Mouse (Mus musculus) heart, embryonic 11.5 days (tissue): ENCODE measurements at regions not wholly inside any gene's neighbourhood (a gene's known extent, or its start where the extent isn't known, plus 50 kb on each side); places are given as distances from the start of the nearest gene placed in this dataset.

ENCODE experiments used
- ATAC-seq: fragments of 200-750 bp; cut with Nextera tagmentation; replicated peaks from 2 replicates; pipeline ENCODE4 v1.8.0; 2017; ENCODE audit warnings: moderate library complexity; ENCODE audit not compliant: insufficient number of reproducible peaks, low FRiP score, low TSS enrichment
- H3K27ac ChIP-seq: fragments of 300-500 bp; sonication (generic); 2 replicates; pipeline ENCODE4 v1.5.1; 2014; ENCODE audit warnings: mild to moderate bottlenecking, low read depth, low read length
- H3K27me3 ChIP-seq: fragments of 300-500 bp; sonication (generic); 2 replicates; pipeline ENCODE4 v1.6.1; 2014; ENCODE audit warnings: mild to moderate bottlenecking, low read length, mixed read lengths; ENCODE audit not compliant: control insufficient read depth, insufficient read depth
- H3K36me3 ChIP-seq: fragments of 300-500 bp; sonication (generic); 2 replicates; pipeline ENCODE4 v1.6.1; 2014; ENCODE audit warnings: mild to moderate bottlenecking, low read length, moderate library complexity, mixed read lengths; ENCODE audit not compliant: control insufficient read depth, insufficient read depth
- H3K4me1 ChIP-seq: fragments of 300-500 bp; sonication (generic); 2 replicates; pipeline ENCODE4 v1.6.1; 2014; ENCODE audit warnings: low read length; ENCODE audit not compliant: control insufficient read depth, insufficient read depth
- H3K4me2 ChIP-seq: fragments of 300-500 bp; sonication (generic); 2 replicates; pipeline ENCODE4 v1.6.1; 2014; ENCODE audit warnings: mild to moderate bottlenecking, moderate library complexity
- H3K4me3 ChIP-seq: fragments of 300-500 bp; sonication (generic); 2 replicates; pipeline ENCODE4 v1.5.1; 2014; ENCODE audit warnings: low read depth, low read length
- H3K9ac ChIP-seq: fragments of 300-500 bp; sonication (generic); 2 replicates; pipeline ENCODE4 v1.6.1; 2014; ENCODE audit warnings: mild to moderate bottlenecking, low read depth, low read length, moderate library complexity
- H3K9me3 ChIP-seq: fragments of 300-500 bp; sonication (generic); replicated peaks from 2 replicates; pipeline ENCODE4 v1.6.1; 2016; ENCODE audit warnings: low read length; ENCODE audit not compliant: control insufficient read depth
- WGBS: fragments of 180-500 bp; shearing (Covaris S2); extraction: QIAGEN DNeasy Blood & Tissue Kit; methylation state at CpG from one replicate; pipeline ENCODE4 v1.1.7; 2014; ENCODE audit not compliant: insufficient replicate concordance; 5-methylcytosine and 5-hydroxymethylcytosine counted together

DNA sequence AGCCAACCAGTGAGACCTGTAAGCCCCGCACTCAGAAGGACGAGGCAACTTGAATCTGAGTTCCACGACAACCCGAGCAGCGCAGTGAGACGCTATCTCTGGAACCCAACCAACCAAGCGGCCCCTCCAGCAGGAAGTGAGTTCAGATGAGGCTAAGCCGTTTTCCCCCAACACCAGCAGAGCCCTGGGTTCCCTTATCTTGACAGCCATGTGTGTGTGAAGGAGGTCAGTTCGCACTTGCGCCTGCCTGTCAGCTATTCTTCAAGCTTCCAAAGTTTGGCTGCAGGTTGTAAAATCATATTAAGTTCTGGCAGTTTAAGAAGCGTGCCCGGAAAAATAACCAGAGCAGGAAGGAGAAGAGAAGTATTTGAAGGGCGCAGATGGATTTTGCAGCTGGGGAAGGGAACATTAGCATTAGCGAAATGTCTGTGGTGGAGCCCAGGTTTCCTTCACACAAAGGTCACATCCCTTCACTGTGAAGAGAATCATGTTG is 368.8 kb upstream of the Trib2 start:
- H3K27ac ChIP-seq: peak overlapping the region; percentile 47
- no peak overlapping the region for H3K9ac ChIP-seq
- no peaks in the 10 kb centered on the region for H3K36me3 ChIP-seq
- H3K4me1 ChIP-seq: peaks cover 18% of the 10 kb centered on the region; the same call in 1 of the 2 replicates
- ATAC-seq: peak; percentile 77
- WGBS: 13% methylated on average over 14 of the region's 14 CpGs
- H3K9me3 ChIP-seq: no peaks in the 10 kb centered on the region
- peak overlapping the region; percentile 50 for H3K4me2 ChIP-seq
- H3K27me3 ChIP-seq: no peaks in the 10 kb centered on the region
- H3K4me3 ChIP-seq: no peak overlapping the region

DNA sequence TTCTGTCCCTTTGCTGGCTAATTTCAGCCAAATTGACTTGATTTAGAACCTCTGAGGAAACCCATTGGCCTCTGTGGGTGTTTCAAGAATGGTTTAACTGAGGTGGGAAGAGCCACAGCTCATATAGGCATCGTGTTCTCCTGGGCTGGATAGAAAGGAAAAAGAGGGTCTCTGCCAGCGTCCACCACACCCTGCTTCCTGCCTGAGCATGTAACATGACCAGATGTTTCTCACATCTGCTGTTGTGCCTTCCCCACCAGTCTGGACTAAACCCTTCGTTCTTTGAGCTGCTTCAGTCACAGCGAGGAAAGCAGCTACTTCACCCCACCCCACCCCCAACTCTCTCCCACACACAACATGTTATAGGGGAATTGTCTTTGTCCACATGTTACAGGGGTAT is 366.3 kb upstream of the Trib2 start:
- no peak overlapping the region for H3K27ac ChIP-seq
- no peaks in the 10 kb centered on the region for H3K9me3 ChIP-seq
- no peaks in the 10 kb centered on the region for H3K27me3 ChIP-seq
- peaks cover 18% of the 10 kb centered on the region; the same call in 1 of the 2 replicates for H3K4me1 ChIP-seq
- no peaks in the 10 kb centered on the region for H3K36me3 ChIP-seq
- no peak overlapping the region for H3K9ac ChIP-seq
- no peak overlapping the region for H3K4me2 ChIP-seq
- H3K4me3 ChIP-seq: no peak overlapping the region
- ATAC-seq: no peak
- 40% methylated on average over 4 of the region's 4 CpGs for WGBS

DNA sequence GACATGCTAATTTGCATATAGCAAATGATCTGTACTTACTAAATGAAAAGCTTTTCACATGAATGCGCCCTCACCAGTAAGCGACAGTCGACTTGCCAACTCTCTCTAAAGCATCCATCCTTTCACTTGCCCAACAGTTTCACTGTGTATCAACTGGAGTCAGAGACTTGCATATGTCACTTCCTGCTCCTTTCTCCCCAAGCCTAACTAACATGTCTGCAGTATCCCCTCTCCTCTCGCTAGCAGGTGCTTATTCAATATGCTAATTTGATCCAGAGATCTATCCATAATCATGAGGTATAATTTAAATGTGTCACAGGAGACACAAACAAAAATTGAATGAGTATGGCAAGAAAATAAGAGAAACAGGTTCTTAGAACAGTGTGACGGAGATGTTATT is 364.9 kb upstream of the Trib2 start:
- Histone ChIP-seq H3K4me1 (peaks cover 18% of the 10 kb centered on the region; the same call in 1 of the 2 replicates), H3K9me3 (no peaks in the 10 kb centered on the region), H3K9ac (no peak overlapping the region), H3K4me3 (no peak overlapping the region), H3K4me2 (no peak overlapping the region), H3K27me3 (no peaks in the 10 kb centered on the region), H3K27ac (no peak overlapping the region), H3K36me3 (no peaks in the 10 kb centered on the region)
- 79% methylated on average over 5 of the region's 5 CpGs for WGBS
- ATAC-seq: no peak

DNA sequence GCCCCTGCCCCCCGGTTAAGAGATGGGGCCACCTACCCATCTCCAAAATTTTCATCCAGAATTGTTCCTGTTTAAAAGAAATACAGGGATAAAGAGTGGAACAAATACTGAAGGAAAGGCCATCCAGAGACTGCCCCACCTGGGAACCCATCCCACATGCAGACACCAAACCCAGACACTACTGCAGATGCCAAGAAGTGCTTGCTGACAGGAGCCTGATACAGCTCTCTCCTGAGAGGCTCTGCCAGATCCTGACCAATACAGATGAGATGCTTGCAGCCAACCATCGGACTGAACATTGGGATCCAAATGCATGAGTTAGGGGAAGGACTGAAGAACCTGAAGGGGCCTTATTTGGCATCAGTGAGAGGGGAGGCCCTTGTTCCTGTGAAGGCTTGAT is 363.2 kb upstream of the Trib2 start:
- Histone ChIP-seq H3K27ac (no peak overlapping the region), H3K36me3 (no peaks in the 10 kb centered on the region), H3K4me2 (no peak overlapping the region), H3K9me3 (no peaks in the 10 kb centered on the region), H3K27me3 (no peaks in the 10 kb centered on the region), H3K4me3 (no peak overlapping the region), H3K9ac (no peak overlapping the region), H3K4me1 (peaks cover 8% of the 10 kb centered on the region; the same call in 1 of the 2 replicates)
- WGBS: 58% methylated on average over 2 of the region's 2 CpGs
- ATAC-seq: no peak

DNA sequence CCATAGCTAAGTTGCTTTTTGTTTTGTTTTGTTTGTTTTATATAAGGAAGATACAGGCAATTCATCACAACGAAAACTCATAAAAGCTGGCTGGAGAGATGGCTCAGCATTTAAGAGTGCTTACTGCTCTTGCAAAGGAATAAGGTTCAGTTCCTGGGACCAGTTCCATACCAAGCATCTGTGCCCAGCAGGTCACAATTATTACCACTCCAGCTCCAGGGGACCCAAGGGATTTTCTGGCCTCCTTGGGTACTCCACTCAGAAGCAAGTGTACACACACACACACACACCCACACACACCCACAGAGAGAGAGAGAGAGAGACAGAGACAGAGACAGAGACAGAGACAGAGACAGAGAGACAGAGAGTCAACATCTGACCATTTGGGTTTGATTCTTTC is 359.6 kb upstream of the Trib2 start:
- H3K27ac ChIP-seq: no peak overlapping the region
- H3K9ac ChIP-seq: no peak overlapping the region
- H3K36me3 ChIP-seq: no peaks in the 10 kb centered on the region
- 85% methylated on average over 1 of the region's 1 CpGs for WGBS
- no peak overlapping the region for H3K4me2 ChIP-seq
- H3K9me3 ChIP-seq: no peaks in the 10 kb centered on the region
- ATAC-seq: no peak
- H3K4me1 ChIP-seq: no peaks in the 10 kb centered on the region
- no peaks in the 10 kb centered on the region for H3K27me3 ChIP-seq
- no peak overlapping the region for H3K4me3 ChIP-seq

DNA sequence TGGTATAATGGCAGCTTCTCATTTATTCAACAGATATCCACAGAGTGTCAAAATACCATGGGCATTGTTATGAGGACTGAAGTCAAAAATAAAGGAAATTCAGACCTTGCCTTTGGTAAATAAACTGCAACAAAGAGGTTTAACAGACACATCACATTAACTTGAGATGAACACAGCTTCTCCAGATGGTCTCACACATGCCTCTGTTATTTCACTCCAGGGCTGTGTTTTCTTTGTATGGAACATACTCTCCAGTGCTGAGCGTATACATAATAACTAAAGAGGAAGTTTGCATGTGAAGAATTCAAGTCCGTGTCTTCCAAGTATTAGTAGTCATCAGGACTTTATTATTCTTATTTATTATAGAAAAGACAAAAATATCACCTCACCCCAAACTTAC is 355.5 kb upstream of the Trib2 start:
- WGBS: 84% methylated on average over 2 of the region's 2 CpGs
- no peak overlapping the region for H3K27ac ChIP-seq
- H3K27me3 ChIP-seq: no peaks in the 10 kb centered on the region

DNA sequence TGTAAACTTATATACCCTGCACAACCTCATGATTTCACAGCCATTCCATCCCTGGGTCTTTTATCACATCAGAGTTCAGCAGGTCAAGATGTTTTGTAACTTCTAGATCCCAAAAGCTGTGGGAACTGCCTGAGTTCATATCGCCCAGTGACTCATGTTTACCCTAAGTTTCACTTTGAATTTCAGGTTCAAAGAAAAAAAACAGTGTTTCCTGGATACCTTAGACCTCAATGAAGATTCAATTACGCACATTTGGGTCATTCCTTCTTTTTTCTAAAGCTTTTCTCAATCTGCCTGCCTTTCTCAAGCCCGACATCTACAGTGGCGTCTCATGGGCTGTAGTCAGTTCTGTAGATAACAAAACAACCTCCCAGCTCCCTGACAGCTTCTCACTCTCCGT is 354.9 kb upstream of the Trib2 start:
- Histone ChIP-seq H3K9me3 (no peaks in the 10 kb centered on the region), H3K4me2 (no peak overlapping the region), H3K27ac (no peak overlapping the region), H3K36me3 (no peaks in the 10 kb centered on the region), H3K9ac (no peak overlapping the region), H3K4me1 (no peaks in the 10 kb centered on the region), H3K4me3 (no peak overlapping the region), H3K27me3 (no peaks in the 10 kb centered on the region)
- ATAC-seq: no peak
- 39% methylated on average over 5 of the region's 5 CpGs for WGBS

More for the DNA sequence above, 355.5 kb upstream of the Trib2 start:
- ATAC-seq: no peak
- Histone ChIP-seq H3K4me2 (no peak overlapping the region), H3K4me1 (no peaks in the 10 kb centered on the region), H3K36me3 (no peaks in the 10 kb centered on the region), H3K4me3 (no peak overlapping the region), H3K9me3 (no peaks in the 10 kb centered on the region), H3K9ac (no peak overlapping the region)

DNA sequence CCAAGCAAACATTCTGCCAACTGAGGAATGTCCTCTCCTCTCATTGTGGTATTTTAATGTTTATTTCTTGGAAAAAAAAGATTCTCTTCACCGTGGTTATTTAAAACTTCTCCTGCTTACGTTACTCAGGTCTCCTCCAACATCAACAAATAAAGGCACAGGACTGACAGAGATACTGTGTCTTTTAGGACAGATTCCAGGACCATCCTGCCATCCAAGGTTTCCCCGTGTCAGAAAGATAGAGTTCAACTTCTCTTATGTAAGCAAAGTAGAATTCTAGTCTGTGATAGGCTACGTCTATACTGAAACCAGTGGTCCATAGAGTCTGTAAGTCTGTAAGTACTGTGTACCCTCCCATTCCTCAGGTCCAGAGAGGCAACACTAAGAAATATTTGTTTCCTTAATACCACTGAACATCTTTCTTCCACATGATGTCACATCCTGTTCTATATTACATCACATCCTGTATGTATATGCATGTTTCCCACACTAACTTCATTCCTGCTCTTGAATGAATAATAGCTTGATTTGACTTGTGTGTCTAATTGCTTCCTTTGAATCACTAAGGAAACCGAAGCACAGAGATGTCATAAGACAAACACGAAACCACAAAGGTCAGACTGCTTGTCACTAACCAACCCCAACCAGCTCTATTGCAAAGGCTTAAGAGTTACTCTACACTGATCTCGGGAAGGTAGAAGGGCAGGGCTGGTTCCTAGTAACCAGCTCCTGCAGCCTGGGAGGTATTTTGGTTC is 353.2 kb upstream of the Trib2 start:
- H3K4me3 ChIP-seq: no peak overlapping the region
- 60% methylated on average over 7 of the region's 7 CpGs for WGBS
- no peaks in the 10 kb centered on the region for H3K36me3 ChIP-seq
- no peak overlapping the region for H3K9ac ChIP-seq
- H3K4me2 ChIP-seq: no peak overlapping the region
- H3K9me3 ChIP-seq: no peaks in the 10 kb centered on the region
- no peaks in the 10 kb centered on the region for H3K27me3 ChIP-seq
- ATAC-seq: no peak
- H3K27ac ChIP-seq: no peak overlapping the region
- no peaks in the 10 kb centered on the region for H3K4me1 ChIP-seq

DNA sequence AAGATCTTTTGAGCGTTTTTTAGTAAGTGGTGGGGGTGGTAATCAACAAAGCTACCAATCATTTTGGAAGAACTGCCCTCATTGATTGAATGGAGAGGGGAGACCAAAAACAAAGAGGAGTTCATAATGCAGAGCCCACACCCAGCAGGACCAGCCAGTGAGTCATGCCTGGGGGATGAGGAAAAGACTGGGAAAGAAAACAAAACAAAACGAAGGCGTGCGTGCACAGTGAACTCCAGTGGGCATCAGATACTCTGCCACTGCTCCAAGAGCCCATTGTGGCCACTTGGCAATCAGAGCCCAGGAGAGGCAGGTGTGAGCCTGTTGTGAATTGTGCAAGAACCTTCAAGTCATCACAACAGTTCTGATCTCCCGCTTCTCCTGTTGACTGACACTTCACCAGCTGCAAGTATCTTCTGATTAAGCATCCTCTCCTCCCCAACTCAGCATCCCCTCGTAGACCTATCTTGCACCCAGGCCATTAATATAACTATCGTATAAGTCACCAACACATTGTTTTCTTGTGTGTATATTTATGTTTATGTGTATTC is 351.1 kb upstream of the Trib2 start:
- Histone ChIP-seq H3K27me3 (no peaks in the 10 kb centered on the region), H3K4me3 (no peak overlapping the region), H3K27ac (no peak overlapping the region), H3K36me3 (no peaks in the 10 kb centered on the region), H3K4me2 (no peak overlapping the region), H3K4me1 (no peaks in the 10 kb centered on the region), H3K9ac (no peak overlapping the region), H3K9me3 (no peaks in the 10 kb centered on the region)
- ATAC-seq: no peak
- WGBS: 67% methylated on average over 7 of the region's 7 CpGs
